Mouse (Mus musculus) CD4-positive, CD25-positive, alpha-beta regulatory T cell, adult 2 months (primary cell): ENCODE measurements around the gene Larp6.

Source experiments
- DNase-seq: peaks from one replicate; pipeline ENCODE4 v3.0.0-alpha.2; 2012; ENCODE audit warnings: low read depth, low spot score

Larp6 gene

DNA sequence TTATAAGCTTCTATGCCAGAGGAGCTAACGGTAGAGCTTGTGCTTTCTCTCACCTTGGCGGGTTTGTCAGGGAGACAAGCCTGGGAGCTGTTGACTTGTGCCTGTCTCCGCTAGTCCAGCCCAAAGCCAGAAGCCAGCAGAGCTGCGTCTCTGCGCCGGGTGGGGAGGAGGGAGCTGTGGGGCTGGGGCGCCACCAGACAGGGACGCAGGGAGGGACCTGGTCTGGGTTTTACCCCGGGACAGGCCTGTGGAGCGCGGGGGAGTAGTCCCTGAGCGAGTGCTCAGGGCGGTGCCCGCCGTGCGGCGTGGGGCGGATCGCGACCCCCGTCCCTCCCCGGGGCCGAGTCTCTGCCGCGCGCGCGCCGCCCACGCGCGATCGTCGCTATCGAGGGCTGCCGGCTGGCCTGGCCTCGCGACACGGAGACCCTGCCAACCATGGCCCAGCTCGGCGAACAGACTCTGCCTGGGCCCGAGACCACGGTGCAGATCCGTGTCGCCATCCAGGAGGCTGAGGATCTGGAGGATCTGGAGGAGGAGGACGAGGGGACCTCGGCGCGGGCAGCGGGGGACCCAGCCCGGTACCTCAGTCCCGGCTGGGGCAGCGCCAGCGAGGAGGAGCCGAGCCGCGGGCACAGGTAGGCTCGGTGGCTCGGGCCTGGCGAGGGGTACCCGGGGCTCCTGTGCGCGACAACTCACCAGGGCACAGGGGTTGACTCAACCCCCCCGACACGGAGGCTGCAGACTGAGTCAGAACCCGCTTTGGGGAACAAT, at the start of gene Larp6:
Gene Larp6, plus strand, starts transcription at position 219 of the 771 bp plus-strand sequence.
- DNase-seq: peak; percentile 2

DNA sequence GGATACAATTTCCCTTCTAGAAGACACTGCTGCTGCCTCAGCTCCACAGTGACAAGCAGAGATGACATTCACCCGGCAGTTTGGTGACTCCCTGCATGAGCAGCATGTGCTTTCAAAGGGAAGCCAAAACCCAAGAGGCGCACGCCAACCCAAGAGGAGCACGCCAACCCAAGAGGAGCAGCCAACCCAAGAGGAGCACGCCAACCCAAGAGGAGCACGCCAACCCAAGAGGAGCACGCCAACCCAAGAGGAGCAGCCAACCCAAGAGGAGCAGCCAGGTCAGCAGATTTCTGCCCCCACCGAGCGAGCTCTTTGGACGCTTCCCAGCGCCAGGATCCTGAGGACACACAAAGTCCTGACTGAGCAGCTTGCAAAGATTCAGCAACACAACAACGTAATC, 48.4 kb upstream of the Larp6 start:
- no peak for DNase-seq

DNA sequence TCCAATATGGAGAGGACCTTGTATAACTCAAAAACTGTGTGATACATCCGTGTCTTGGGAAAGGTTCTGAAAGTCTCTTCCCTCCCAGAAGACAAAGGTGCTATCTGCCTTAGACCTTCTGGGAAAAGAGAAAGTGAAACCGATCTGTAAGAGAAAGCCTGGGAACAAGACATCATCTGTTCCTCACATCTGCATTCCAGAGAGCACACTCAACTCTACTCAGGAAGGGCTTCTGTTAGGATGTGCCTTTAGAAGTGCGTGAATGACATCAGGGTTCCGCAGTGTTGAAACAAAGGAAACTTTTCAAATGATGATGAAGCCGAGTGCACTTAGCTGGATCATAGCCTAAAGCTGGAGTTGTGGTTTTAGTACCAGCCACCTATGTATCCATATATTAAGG, 47.9 kb upstream of the Larp6 start:
- no peak for DNase-seq

DNA sequence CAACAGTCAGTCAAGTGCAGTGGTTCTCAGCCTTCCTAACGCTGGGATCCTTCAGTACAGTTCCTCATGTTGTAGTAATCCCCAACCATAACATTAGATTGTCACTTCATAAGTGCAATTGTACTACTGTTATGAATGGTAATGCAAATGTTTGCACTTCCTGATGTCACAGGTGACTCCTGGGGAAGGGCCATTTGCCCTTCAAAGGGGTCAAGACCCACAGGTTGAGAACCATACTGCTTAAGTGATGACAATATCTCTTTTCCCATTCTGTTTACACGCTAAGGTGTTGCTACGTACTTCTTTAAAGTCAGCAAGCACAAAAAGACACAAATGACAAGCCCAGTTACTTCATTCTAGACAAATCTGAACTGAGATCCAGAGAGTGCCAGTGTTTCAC, 47.3 kb upstream of the Larp6 start:
- DNase-seq: no peak

DNA sequence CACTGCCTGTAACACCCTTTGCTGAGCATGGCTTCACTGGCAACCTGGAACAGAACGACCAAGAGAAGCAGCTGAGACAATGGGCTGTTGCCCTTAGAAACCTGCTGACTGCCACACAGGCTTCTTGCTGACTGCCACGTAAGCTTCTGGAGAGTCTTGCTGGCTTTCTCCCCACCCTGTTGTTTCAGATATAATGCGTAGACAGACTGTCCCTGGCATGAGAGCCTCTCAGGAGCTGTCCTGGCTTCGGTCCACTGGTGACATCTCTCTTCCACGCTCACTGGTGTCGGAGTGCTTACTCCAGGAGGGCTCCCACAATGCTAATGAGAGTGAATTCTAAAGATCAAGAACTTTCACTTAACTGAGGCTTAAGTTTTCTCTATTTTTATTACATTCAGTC, 43.9 kb upstream of the Larp6 start:
- DNase-seq: no peak

DNA sequence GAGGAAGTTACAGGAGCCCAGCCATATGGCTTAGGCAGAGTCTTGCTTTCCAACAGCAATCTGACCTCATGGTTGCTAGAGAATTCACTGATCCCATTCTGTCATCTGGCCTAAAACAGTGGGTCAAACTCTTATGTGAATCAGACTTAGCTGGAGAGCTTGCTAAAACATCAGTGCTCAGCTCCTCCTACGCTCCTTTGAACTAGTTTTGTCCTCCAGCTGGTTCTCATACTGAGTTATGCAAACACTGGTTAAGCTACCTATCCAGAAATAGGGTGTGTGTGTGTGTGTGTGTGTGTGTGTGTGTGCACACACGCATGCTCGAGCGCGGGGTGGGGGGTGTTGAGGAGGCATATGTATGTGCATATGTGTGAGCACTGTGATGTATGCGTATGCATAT, 40.2 kb upstream of the Larp6 start:
- DNase-seq: no peak

DNA sequence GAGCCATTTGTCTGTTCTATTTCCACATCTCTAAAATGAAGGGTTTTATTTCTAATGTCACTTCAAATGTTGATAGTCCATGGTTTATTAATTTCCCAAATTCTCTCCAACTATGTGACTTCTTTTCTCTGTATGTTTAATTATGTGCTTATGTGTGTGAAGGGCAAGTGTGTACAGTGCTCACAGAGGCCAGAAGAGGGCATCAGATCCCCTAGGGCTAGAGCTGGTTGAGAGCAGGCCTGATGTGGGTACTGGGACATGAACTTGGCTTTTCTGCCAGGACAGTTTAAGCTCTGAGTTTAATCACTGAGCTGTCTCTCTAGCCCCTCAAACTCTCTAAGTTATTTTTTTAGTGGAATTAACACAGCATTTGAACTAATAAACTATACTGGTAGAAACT, 38.0 kb upstream of the Larp6 start:
- DNase-seq: no peak

DNA sequence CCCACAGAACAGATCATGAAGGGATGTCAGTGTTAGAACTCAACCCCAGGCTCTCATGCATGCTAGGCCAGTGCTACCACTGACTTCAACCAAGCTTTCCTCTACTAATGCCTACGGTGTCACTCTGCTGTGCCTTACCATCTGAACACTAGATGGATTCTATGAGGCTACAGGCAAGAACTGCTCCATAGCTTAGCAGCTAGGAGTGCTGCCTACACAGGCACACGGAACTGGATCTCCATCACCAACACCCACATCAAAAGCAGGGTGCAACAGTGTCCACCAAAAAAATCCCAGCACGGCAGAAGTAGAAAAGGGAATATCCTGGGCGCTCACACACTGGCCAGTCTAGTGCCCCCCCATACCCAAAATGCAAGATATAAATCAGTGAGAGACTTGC, 36.4 kb upstream of the Larp6 start:
- no peak for DNase-seq

DNA sequence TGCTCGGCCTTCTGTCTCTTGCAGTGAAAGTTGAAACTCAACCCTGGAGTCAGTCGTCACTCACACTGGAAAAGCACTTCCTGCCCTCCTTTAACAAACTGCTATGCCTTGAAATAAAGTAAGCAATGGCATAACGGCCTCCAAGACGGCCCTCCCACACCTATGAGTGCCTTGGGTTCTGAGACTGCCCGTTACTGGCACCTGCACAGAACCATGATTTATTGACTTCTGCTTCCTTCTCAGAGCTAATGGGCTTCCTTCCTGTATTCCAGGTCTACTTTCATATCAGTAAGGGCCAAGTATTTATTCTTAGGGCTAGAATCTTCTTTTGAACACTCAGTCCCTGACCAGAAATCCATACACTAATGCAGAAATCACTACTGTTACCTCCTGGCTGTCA, 33.9 kb upstream of the Larp6 start:
- DNase-seq: no peak

DNA sequence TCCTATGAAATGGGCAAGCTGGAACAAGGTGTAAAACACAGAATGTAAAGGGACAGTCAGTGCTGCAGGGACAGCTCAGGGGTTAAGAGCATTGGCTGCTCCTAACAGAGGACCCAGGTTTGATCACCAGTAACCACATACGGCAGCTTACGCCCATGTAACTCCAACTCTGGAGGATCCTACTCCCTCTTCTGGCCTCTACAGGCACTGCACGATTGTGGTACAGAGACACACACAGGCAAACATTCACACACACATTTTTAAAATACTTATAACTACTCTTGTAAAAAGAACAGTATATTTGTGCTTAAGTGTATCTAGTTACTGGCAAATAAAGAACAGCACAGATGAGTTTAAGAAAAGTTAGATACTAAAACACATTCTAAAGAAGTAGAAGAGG, 31.8 kb upstream of the Larp6 start:
- DNase-seq: peak; percentile 9

DNA sequence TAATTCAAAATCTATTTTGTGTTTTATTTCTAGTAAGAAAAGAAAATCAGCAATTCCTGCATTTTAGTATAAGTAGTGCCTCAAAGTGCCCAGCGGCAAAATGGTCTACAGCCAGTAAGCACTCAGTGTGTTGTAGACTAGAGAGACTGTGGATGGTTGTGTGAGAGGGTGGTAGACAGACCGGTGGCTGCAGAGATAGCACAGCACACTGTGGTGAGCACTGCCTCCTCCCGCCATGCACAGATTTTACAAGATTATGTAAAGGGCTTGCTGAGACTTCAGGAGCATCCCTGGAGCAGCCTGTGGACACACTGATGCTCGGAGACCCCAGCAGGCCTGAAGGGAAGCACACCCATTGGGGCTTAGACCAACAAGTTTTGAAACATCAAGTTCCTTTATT, 30.0 kb upstream of the Larp6 start:
- DNase-seq: no peak

DNA sequence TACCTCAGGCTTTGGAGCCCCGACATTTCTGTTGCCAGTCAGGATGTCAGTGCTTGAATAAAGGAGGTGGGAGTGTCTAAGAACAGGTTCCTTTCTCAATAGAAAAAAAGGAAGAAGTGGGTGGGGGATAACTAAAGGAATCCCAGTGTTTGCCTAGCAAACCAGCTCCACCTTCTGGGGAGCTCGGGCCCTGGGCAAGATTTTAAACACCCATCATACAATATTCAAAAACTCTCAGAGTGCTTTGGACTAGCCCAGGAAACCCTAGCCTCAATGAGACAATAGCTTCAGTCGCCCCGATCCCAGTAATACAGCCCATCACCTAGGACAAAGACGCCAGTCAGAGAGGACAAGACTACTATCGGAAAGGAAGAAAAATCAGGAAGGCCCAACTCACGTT, 25.4 kb upstream of the Larp6 start:
- DNase-seq: peak; percentile 22

DNA sequence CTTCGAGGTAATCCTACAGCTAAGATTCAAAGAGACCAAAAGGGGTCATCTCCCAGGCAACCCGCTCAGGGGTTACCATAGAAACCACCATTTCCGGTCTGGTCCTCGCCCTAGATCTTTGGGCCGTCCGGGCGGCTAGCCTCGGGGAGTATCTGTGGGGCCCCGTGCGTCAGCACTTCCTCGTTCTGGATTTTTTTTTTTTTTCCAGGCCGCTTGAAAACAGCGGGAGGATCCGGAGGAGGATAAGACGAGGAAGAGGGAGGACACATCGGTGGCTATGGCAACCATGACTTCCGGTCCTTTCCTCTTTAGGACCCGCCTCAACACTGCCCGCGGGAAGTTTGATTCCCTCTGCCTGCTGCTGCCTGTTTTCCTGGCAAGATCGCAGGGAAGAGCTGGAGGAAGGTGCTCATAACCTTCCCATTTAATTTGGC, 24.9 kb upstream of the Larp6 start, which contains the start of gene Lrrc49:
Gene Lrrc49, minus strand, starts transcription at position 268 of the 434 bp plus-strand sequence.
- DNase-seq: peak; percentile 82

DNA sequence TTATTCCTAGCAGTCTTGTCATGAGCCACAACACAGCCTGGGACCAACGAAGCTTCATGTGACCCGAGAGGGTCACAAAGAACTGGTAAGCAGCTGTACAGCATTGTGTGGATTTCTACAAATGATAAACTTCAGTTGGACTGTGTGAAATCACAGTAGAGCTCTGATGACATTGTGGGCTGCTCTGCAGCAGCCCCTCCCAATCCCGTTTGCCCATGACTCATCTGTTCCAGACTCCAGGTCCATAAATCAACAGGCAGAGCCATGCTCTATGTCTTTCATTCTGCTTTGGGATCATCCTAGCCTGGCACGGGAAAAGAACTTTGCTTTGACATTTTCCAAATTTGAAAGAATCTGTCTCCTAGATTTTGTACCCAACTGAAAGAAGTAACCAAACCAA, 20.2 kb upstream of the Larp6 start:
- no peak for DNase-seq

DNA sequence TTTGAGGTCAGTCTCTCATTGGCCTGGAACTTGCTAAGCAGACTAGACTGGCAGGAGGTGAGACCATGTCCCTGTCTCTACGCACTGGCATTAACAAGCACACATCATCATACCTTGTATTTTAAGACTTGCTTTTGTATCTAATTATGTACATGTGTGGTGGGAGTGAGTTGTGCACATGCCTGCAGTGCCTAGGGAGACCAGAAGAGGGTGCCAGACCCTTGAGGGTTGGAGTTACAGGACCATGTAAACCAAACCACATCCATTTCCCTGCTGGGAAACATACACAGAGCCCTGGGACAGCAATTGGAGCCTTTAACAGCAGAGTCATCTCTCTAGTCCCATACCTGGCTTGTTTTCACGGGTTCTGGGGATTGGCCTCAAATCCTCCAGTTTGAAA, 18.8 kb upstream of the Larp6 start:
- peak; percentile 10 for DNase-seq

DNA sequence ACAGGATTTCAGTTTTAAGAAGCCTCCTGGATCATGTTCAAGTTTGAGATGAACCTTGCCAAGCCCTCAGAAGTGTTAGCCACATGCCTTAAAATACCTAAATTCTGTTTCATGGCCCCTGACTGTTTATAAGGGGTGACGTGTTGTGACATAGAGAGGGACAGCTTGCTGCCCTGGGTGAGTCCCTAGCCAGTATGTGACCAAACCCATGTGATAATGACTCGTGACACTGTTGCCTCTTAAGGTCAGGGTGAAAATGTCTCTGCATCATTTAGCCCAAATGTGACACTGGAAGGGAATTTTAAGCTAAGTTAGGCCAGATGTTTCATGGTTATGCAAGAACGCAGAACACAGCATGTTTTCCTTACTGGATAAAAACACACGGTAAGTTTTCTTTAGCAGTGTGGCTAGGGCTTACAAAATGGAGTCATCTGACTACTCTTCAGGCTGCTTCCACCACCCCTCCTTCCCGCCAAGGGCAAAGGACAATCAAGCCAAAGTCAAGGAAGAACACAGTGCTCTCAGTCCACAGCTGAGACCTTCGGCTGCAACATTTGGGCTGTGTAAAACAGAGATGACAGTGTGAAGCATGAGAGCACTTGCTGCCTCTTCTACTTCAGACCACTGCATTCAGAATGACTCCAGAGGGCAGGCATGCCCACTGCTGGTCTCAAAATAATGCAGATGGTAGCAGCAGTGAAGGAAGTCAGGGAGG, 16.4 kb upstream of the Larp6 start:
- no peak for DNase-seq

DNA sequence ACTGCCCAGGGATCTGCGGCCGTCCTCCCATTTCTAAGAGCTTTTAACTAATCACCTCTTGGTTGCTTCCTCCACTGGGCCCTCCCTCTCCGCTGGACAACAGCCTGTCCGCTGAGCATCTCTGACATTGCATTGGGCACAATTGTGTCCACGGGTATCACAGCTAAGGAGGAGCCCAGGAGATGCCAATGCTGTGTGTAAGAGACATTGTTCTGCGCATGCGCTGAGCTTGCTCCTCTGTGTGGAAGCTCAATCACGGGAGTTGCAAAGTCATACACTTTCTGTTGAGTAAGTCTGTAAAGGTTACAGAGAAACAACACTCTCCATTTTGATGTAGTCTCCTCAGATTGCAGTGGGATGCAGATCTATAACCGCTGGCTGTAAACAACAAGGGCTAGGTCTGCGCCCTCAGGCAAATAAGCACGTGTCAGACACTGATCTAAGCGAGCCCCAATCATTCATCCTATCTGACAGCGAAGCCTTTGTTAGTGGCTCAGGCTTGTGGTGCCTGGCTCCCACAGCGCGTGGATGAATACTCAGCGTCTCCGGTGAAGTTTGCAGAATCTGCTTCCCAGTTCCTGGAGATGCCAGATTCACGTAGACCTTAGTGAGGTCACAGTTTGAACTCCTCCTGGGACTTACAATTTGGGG, 13.1 kb upstream of the Larp6 start:
- DNase-seq: no peak

DNA sequence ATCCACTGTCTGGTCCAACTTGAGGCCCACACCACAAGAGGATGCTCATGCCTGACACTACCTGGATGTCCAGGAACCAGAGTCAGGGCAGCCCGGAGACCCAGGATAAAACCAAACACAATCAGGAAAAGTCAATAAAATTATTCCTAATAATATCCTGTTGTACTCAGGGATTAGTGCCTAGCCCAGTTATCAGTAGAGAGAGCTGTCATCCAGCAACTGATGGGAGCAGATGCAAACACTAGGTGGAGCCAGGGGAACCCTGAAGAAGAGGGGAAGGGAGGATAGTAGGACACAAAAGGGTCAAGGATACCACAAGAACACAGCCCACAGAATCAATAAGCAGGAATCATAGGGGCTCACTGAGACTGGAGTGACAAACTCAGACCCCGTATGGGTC, 5.2 kb upstream of the Larp6 start:
- no peak for DNase-seq

DNA sequence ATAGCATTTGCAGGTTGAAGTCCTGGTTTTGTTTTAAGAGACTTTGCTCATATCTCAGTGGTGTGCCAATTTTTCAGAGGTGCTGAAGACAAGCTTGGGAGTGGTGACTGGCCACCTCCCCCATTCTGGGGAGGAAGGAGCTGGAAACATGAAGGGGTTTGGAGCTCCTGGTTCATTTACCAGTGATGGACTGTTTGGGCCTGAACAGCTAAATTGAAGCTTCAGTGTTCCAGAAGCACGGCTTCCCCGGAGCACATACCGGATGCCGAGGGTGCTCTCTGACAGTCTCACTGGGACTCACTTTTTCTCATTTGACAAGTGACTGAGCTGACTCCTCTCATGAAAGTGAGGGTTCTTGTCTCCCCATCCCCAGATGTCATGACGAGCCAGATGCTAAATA, 4.2 kb upstream of the Larp6 start:
- DNase-seq: no peak

DNA sequence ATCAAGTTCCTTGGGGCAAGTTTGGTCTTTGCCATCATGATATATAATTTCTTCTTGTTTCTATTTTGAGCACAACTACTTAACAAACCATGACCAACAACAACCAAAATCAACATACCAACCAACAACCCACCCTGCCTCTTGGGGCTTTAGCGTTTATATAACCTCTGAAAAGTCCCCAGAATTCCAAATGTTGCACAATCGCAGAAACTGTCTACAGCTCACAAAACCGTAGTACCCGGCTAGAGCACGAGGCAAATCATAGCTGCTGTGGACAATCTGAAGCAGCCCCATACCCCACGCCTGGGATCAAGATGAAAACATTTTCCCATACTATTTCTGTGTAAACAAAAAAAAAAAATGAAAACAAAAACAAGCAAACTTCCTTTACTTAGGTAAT, 3.1 kb upstream of the Larp6 start:
- DNase-seq: no peak

DNA sequence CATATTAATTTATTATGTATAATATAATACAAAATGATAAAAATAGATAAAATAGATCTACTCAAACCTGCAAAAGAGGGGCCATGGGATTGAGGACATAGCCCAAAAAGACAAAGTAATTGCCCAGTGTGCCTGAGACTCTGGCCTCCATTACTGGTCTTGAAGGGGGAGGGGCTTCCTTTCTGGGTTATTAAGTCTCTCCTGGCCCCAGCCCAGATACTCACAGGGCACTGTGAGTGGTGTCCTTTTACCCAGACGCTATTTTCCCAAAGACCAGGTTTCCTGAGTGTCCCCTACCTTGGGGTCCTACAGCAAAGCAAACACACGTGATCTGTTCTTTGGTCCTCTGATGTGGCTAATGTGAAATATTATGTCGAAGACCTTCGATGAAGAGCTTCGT, 778 bp upstream of the Larp6 start:
- DNase-seq: no peak

DNA sequence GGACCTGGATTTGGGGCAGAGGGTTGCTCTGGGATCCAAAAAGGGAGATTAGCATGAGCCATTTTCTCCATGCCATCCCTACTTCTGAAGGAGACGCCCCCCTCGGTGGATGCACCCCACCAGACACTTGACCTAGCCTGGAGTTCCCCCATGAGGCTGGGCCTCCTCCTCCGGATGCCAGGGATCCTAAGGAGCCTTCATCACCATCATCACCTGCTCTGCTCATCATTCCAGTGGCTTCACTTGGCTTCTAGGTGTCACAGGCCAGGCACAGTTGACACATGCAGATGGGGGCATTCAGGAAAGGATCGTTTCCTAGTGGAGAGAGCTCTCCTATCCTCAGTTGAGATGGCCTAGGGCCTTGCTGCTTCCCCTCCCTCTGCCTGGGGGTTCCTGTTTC, 827 bp downstream of the Larp6 start:
- no peak for DNase-seq

DNA sequence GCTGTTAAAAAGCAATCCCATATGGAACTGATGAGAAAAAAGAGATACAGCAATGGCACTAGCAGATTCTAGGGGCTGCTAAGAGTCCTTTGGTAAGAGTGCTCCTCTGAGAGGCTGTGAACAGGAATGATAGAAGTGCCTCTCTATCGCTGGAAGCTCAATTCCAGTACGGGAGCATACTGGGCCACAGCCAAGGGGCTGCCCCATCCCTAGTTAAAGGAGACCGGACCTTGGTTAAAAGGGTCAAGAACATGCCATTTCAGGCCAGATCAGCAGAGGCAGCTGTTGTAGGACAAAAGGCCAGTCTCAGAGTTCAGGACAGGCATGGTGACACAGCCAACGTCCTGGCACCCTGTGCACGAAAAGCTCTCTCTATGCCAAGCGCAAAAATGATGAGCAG, 1.4 kb downstream of the Larp6 start:
- DNase-seq: no peak
